Mouse (Mus musculus) megakaryocyte, embryonic 14.5 days (primary cell): ENCODE measurements around the gene Ank3. TPM values are rescaled to one million over a fixed set of nuclear protein-coding genes. Genes with fewer than 3 reads are reported as not detected.
"Not testable (repeated sequence)": the region's sequence is repeated elsewhere in the genome, so short reads cannot be mapped to it uniquely, and the experiment has no call there.

ENCODE experiments used
- H3K27me3 ChIP-seq: replicated peaks from 2 replicates; pipeline ENCODE3; 2012; ENCODE audit warnings: inconsistent platforms
- H3K36me3 ChIP-seq: replicated peaks from 2 replicates; pipeline ENCODE3; 2012; ENCODE audit warnings: low read length, inconsistent platforms, mixed read lengths
- H3K4me1 ChIP-seq: 2 replicates; pipeline ENCODE4 v1.6.1; 2012; ENCODE audit warnings: inconsistent platforms
- H3K4me3 ChIP-seq: replicated peaks from 2 replicates; pipeline ENCODE3; 2012; ENCODE audit warnings: moderate library complexity, mild to moderate bottlenecking, inconsistent platforms
- H3K9me3 ChIP-seq: 2 replicates; pipeline ENCODE4 v1.6.1; 2012; ENCODE audit warnings: inconsistent platforms
- FLI1 ChIP-seq: IDR thresholded peaks from 2 replicates; pipeline ENCODE4 v1.6.1; 2012; ENCODE audit warnings: low read length, inconsistent platforms, mixed read lengths
- GATA1 ChIP-seq: IDR thresholded peaks from 3 replicates; pipeline ENCODE4 v1.6.1; 2012; ENCODE audit warnings: mixed read lengths, low read length, inconsistent platforms, borderline replicate concordance
- polyA plus RNA-seq: library from polyadenylated mRNA; stranded (reverse); fragments of >175 nt; gene quantifications from 2 replicates; pipeline ENCODE4 v1.2.3, GENCODE M21; 2012; ENCODE audit warnings: low replicate concordance; ENCODE audit not compliant: insufficient read depth

Gene Ank3
- polyA plus RNA-seq, 1 experiment: 4.4 TPM

GRCm38 (mm10) chr10:69902024-69902423 lies 503.5 kb downstream of the Ank3 start:
- no peak for TF ChIP-seq GATA1
- no peak for TF ChIP-seq FLI1
- no peaks in the 10 kb centered on the region for H3K27me3 ChIP-seq
- no peaks in the 10 kb centered on the region for H3K4me1 ChIP-seq
- no peaks in the 10 kb centered on the region for H3K9me3 ChIP-seq
- no peaks in the 10 kb centered on the region for H3K36me3 ChIP-seq
- H3K4me3 ChIP-seq: no peak overlapping the region

DNA sequence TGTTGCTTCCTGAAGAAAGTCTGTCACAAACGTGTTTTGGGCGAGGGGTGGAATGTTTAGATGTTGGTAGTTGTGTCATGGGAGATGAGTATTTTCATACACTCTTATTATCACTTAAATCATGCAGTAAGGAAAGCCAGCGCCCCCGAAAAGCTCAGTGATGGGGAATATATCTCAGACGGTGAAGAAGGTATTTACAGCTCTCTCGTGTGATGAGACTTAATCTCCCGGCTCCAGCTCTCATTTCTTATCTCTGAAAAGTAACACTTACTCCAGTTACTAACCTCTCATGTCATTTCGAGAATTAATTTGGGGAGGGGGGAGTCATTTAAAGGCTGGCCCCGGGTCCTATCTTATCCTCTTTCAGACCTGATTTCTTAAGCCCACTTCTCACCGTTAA lies 505.7 kb downstream of the Ank3 start:
- Histone ChIP-seq H3K4me1 (no peaks in the 10 kb centered on the region), H3K36me3 (no peaks in the 10 kb centered on the region)

GRCm38 (mm10) chr10:69907795-69908764 lies 509.5 kb downstream of the Ank3 start:
- Histone ChIP-seq H3K27me3 (no peaks in the 10 kb centered on the region), H3K4me3 (no peak overlapping the region), H3K4me1 (no peaks in the 10 kb centered on the region), H3K36me3 (no peaks in the 10 kb centered on the region), H3K9me3 (peaks cover 6% of the 10 kb centered on the region; the same call in 1 of the 2 replicates)
- no peak for TF ChIP-seq FLI1

More for the DNA sequence above, 505.7 kb downstream of the Ank3 start:
- H3K4me3 ChIP-seq: no peak overlapping the region
- no peak for TF ChIP-seq FLI1
- no peak for TF ChIP-seq GATA1
- no peaks in the 10 kb centered on the region; the same call in 1 of the 2 replicates for H3K9me3 ChIP-seq
- H3K27me3 ChIP-seq: no peaks in the 10 kb centered on the region

GRCm38 (mm10) chr10:69909856-69910255 lies 511.3 kb downstream of the Ank3 start:
- no peaks in the 10 kb centered on the region for H3K4me1 ChIP-seq
- H3K4me3 ChIP-seq: no peak overlapping the region
- TF ChIP-seq FLI1 (no peak), GATA1 (no peak)

GRCm38 (mm10) chr10:69910304-69910703 lies 511.7 kb downstream of the Ank3 start:
- H3K9me3 ChIP-seq, H3K36me3 ChIP-seq, H3K4me3 ChIP-seq, H3K4me1 ChIP-seq, H3K27me3 ChIP-seq: not testable (repeated sequence)

More at GRCm38 (mm10) chr10:69909856-69910255, 511.3 kb downstream of the Ank3 start:
- H3K27me3 ChIP-seq: no peaks in the 10 kb centered on the region
- peaks cover 6% of the 10 kb centered on the region; the same call in 1 of the 2 replicates for H3K9me3 ChIP-seq
- H3K36me3 ChIP-seq: no peaks in the 10 kb centered on the region

DNA sequence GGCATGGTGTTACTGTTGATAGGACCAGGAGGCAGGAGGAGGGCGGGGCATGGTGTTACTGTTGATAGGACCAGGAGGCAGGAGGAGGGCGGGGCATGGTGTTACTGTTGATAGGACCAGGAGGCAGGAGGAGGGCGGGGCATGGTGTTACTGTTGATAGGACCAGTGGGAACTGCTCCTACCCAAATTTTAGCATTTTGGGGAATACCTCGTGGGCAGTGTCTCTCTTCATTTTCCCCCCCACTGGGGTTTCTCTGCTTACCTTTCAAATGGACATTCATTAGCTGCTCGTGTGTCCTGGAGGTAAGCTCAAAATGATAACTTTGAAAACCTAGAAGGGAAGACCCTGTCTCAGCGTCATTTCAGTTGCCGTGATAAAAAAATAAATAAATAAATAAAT lies 512.2 kb downstream of the Ank3 start:
- H3K4me3 ChIP-seq, H3K4me1 ChIP-seq, H3K36me3 ChIP-seq, H3K9me3 ChIP-seq, H3K27me3 ChIP-seq: not testable (repeated sequence)

DNA sequence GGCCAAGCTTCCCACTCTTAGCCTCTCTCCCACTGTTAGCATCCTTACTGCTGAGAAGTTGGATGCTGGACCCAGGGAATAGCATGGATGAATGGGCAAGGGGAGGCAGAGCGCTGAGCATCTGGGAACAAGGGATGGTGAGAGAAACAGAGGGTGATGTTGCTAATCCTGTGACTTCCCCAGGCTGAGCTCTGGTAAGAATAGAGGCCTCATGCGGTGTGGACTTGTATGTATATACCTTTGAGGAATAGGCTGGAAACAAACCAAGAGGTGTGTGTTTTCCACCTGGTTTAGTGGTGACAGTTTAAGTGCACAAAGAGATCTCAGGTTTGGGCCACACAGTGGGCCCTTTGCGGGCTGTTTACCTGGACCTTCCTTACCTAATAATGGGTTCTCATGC lies 517.0 kb downstream of the Ank3 start:
- no peaks in the 10 kb centered on the region for H3K27me3 ChIP-seq
- no peak for TF ChIP-seq FLI1
- TF ChIP-seq GATA1: no peak
- peaks cover 6% of the 10 kb centered on the region; the same call in 1 of the 2 replicates for H3K9me3 ChIP-seq

GRCm38 (mm10) chr10:69916205-69916604 lies 517.6 kb downstream of the Ank3 start:
- no peaks in the 10 kb centered on the region for H3K4me1 ChIP-seq
- TF ChIP-seq FLI1: no peak
- TF ChIP-seq GATA1: no peak
- no peak overlapping the region for H3K4me3 ChIP-seq
- H3K36me3 ChIP-seq: no peaks in the 10 kb centered on the region
- H3K9me3 ChIP-seq: peaks cover 4% of the 10 kb centered on the region; the same call in 1 of the 2 replicates
- H3K27me3 ChIP-seq: no peaks in the 10 kb centered on the region

More for the DNA sequence above, 517.0 kb downstream of the Ank3 start:
- H3K36me3 ChIP-seq: no peaks in the 10 kb centered on the region
- H3K4me3 ChIP-seq: no peak overlapping the region
- H3K4me1 ChIP-seq: no peaks in the 10 kb centered on the region

- H3K36me3 ChIP-seq: no peaks in the 10 kb centered on the region
- no peak overlapping the region for H3K4me3 ChIP-seq
- H3K4me1 ChIP-seq: no peaks in the 10 kb centered on the region
- no peak for TF ChIP-seq FLI1
- TF ChIP-seq GATA1: no peak
- H3K27me3 ChIP-seq: no peaks in the 10 kb centered on the region
- no peaks in the 10 kb centered on the region for H3K9me3 ChIP-seq
Observed at GRCm38 (mm10) chr10:69916689-69917435, 518.3 kb downstream of the Ank3 start.

DNA sequence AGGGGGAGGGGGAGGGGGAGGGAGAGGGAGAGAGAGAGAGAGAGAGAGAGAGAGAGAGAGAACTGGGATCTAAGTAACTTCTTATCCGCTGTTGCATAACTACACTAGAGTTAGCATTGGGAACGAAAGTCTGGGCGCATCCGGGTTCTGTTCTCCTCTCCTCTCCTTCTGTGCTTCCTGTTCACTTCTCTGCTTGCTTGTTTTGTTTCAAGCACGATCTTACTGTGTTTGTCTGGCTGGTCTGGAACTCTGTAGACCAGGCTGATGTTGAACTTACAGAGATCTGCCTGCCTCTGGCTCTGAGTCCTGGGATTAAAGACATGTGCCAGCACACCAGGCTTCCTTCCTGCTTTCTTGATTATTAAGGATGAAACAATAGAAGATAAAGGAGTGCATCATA lies 519.1 kb downstream of the Ank3 start:
- no peaks in the 10 kb centered on the region for H3K27me3 ChIP-seq
- no peak overlapping the region for H3K4me3 ChIP-seq
- no peak for TF ChIP-seq FLI1
- no peak for TF ChIP-seq GATA1
- no peaks in the 10 kb centered on the region for H3K4me1 ChIP-seq
- H3K36me3 ChIP-seq: no peaks in the 10 kb centered on the region
- no peaks in the 10 kb centered on the region for H3K9me3 ChIP-seq
